Mouse (Mus musculus) heart, embryonic 14.5 days (tissue): Measurements from ENCODE around the gene Odf2. TPM values are rescaled to one million over a fixed set of nuclear protein-coding genes. Genes with fewer than 3 reads are reported as not detected.

Experiments
- ATAC-seq: fragments of 200-750 bp; cut with Nextera tagmentation; 2 replicates; pipeline ENCODE4 v1.8.0; 2017; ENCODE audit warnings: low read depth, moderate TSS enrichment; ENCODE audit not compliant: insufficient number of reproducible peaks, insufficient read depth, low FRiP score
- H3K27ac ChIP-seq, 2 experiments: fragments of 200-500 bp in 1 of 2; fragments of 300-500 bp in 1 of 2; sonication (generic) in 1 of 2; replicated peaks in 1 of 2; 2 replicates each; pipeline ENCODE4 v1.5.1; 2012 to 2014; ENCODE audit warnings: low read depth in 2 of 2, low read length in 2 of 2, control low read depth in 1 of 2, mild to moderate bottlenecking in 1 of 2, mixed read lengths in 1 of 2; ENCODE audit not compliant: control insufficient read depth in 1 of 2, insufficient read depth in 1 of 2
- H3K27me3 ChIP-seq: fragments of 300-500 bp; sonication (generic); 2 replicates; pipeline ENCODE4 v1.6.1; 2014; ENCODE audit warnings: mild to moderate bottlenecking, low read length, control low read depth; ENCODE audit not compliant: control insufficient read depth, insufficient read depth
- H3K36me3 ChIP-seq: fragments of 300-500 bp; sonication (generic); 2 replicates; pipeline ENCODE4 v1.6.1; 2014; ENCODE audit warnings: mild to moderate bottlenecking, control low read depth, low read length, mixed read lengths; ENCODE audit not compliant: control insufficient read depth, insufficient read depth
- H3K4me1 ChIP-seq, 2 experiments: fragments of 200-500 bp in 1 of 2; fragments of 300-500 bp in 1 of 2; sonication (generic) in 1 of 2; 2 replicates each; pipeline ENCODE4 v1.6.1; 2012 to 2014; ENCODE audit warnings: low read length in 2 of 2, control low read depth in 1 of 2, mixed read lengths in 1 of 2; ENCODE audit not compliant: control insufficient read depth in 2 of 2, insufficient read depth in 2 of 2
- H3K4me2 ChIP-seq: fragments of 300-500 bp; sonication (generic); 2 replicates; pipeline ENCODE4 v1.6.1; 2014; ENCODE audit warnings: mild to moderate bottlenecking, low read length
- H3K4me3 ChIP-seq, 2 experiments: fragments of 200-500 bp in 1 of 2; fragments of 300-500 bp in 1 of 2; sonication (generic) in 1 of 2; 2 replicates each; pipeline ENCODE4 v1.5.1; 2012 to 2014; ENCODE audit warnings: low read length in 2 of 2, mild to moderate bottlenecking in 2 of 2, control low read depth in 1 of 2, low read depth in 1 of 2, moderate library complexity in 1 of 2; ENCODE audit not compliant: control insufficient read depth in 1 of 2, insufficient read depth in 1 of 2
- H3K9ac ChIP-seq: fragments of 300-500 bp; sonication (generic); 2 replicates; pipeline ENCODE4 v1.6.1; 2014; ENCODE audit warnings: mild to moderate bottlenecking, low read length
- H3K9me3 ChIP-seq: fragments of 300-500 bp; sonication (generic); 2 replicates; pipeline ENCODE4 v1.6.1; 2016; ENCODE audit warnings: low read length, control low read depth; ENCODE audit not compliant: control insufficient read depth
- WGBS: fragments of 180-500 bp; shearing (Covaris S2); extraction: QIAGEN DNeasy Blood & Tissue Kit; methylation state at CpG from one replicate; pipeline ENCODE4 v1.1.7; 2014; 5-methylcytosine and 5-hydroxymethylcytosine counted together
- microRNA-seq: library from miRNA; unstranded; fragments of <30 nt; microRNA quantifications from one replicate; pipeline ENCODE4, GENCODE M21; 2016
- polyA plus RNA-seq: library from polyadenylated mRNA; unstranded; fragments of >200 nt; fragmentation: Nextera tagmentation; extraction: Ambion mirVana; gene quantifications from 2 replicates; pipeline ENCODE4 v1.2.1, GENCODE M21; 2014

Odf2 gene
- polyA plus RNA-seq, 1 experiment from 2014 or later, result 46.8 TPM

DNA sequence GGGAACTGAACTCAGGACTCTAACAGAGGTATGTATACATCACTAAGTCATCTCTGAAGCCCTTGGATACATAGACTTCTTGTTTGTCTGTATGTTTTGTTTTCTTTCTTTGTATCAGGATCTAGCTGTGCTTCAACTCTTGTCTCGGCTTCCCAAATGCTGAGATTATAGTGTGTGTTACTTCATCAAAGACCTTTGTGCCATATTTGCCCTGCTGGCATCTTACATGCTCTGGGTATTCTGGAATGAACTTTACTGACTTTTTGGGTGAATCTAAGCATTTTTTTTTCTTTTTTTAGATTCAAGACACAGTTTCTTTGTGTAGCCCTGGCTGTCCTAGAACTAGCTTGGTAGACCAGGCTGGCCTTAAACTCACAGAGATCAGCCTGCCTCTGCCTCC, 91.6 kb downstream of the Odf2 start:
- Histone ChIP-seq H3K27me3 (no peaks in the 10 kb centered on the region), H3K9me3 (no peaks in the 10 kb centered on the region), H3K4me1 (no peaks in the 10 kb centered on the region), H3K4me3 (no peak overlapping the region), H3K27ac (no peak overlapping the region), H3K36me3 (peaks cover 91% of the 10 kb centered on the region), H3K4me2 (no peak overlapping the region), H3K9ac (no peak overlapping the region)
- no peak for ATAC-seq
- WGBS, result 86% methylated on average over 1 of the region's 1 CpGs

Small RNAs within 50 kb of the gene (microRNA-seq; reads per million reads assigned to microRNA genes)
- not detected for gene Mir219a-2
- not detected for gene Mir219b

Other genes starting within 250 kb of the Odf2 start
- not detected in 2 replicates for gene Gm13420, start 137.5 kb upstream of the Odf2 start, polyA plus RNA-seq
- not detected in 2 replicates for gene Gm13547, start 129.9 kb upstream of the Odf2 start, polyA plus RNA-seq
- gene Coq4, start 101.7 kb upstream of the Odf2 start, polyA plus RNA-seq, result 29.5 and 33.4 TPM in 2 replicates
- 21.9 and 23.3 TPM in 2 replicates for gene Trub2, start 100.7 kb upstream of the Odf2 start, polyA plus RNA-seq
- 7.8 and 9.5 TPM in 2 replicates for gene Slc27a4, start 86.6 kb upstream of the Odf2 start, polyA plus RNA-seq
- gene Urm1, start 69.1 kb upstream of the Odf2 start, polyA plus RNA-seq, result 14.6 and 17.8 TPM in 2 replicates
- gene Cercam, start 20.1 kb upstream of the Odf2 start, polyA plus RNA-seq, result 13.9 and 14.8 TPM in 2 replicates
- 36.1 and 38.1 TPM in 2 replicates for gene Gle1, start 46.2 kb downstream of the Odf2 start, polyA plus RNA-seq
- gene Sptan1, start 76.3 kb downstream of the Odf2 start, polyA plus RNA-seq, result 156 and 161 TPM in 2 replicates
- gene Wdr34, start 159.7 kb downstream of the Odf2 start, polyA plus RNA-seq, result 18.9 and 21.8 TPM in 2 replicates
- 218 and 223 TPM in 2 replicates for gene Set, start 168.2 kb downstream of the Odf2 start, polyA plus RNA-seq
- 10.0 and 10.3 TPM in 2 replicates for gene Pkn3, start 188.5 kb downstream of the Odf2 start, polyA plus RNA-seq
- 28.2 and 38.5 TPM in 2 replicates for gene Zdhhc12, start 204.4 kb downstream of the Odf2 start, polyA plus RNA-seq
- 7.8 and 8.9 TPM in 2 replicates for gene Zer1, start 235.4 kb downstream of the Odf2 start, polyA plus RNA-seq
- gene Tbc1d13, start 244.5 kb downstream of the Odf2 start, polyA plus RNA-seq, result 9.0 and 9.9 TPM in 2 replicates